Mouse (Mus musculus) large intestine, adult 2 months (tissue): ENCODE results near the gene Borcs5. TPM values are rescaled to one million over a fixed set of nuclear protein-coding genes. Genes with fewer than 3 reads are reported as not detected.

ENCODE experiments used
- DNase-seq: peaks from one replicate; pipeline ENCODE4 v3.0.0-alpha.2; 2012; ENCODE audit warnings: low read depth, low spot score
- WGBS: fragments of 180-500 bp; shearing (Covaris S2); methylation state at CpG from one replicate; pipeline ENCODE4 v1.1.7; 2018; 5-methylcytosine and 5-hydroxymethylcytosine counted together
- polyA plus RNA-seq: library from polyadenylated mRNA; depleted of rRNA; stranded (reverse); fragments of >200 nt; gene quantifications from 2 replicates; pipeline ENCODE4 v1.2.3, GENCODE M21; 2012

Gene Borcs5
- polyA plus RNA-seq, 1 experiment: 10.3 TPM

DNA sequence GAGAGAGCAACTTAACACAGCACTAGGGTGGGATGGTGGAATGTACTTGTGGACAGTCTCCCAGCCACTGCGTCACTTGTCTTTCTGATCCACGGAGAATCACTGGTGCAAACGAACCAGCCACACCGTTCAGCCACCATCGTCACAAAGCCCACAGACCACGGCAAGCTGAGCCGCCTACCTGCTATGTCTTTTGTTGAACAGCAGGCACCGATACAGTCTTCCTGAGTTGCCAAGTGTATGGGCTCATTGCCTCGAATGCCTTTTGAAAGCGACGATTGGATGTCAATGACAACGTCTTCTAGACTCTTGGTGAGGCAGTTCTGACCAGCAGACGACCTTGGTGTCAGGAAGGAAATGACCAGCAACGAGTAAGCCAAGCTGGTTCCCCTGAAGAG lies 17.8 kb upstream of the Borcs5 start:
- WGBS: 82% methylated on average over 14 of the region's 14 CpGs
- DNase-seq: no peak

- WGBS: 91% methylated on average over 12 of the region's 12 CpGs
- no peak for DNase-seq
These were observed 13.9 kb upstream of the Borcs5 start for GRCm38 (mm10) chr6:134625431-134625830.

DNA sequence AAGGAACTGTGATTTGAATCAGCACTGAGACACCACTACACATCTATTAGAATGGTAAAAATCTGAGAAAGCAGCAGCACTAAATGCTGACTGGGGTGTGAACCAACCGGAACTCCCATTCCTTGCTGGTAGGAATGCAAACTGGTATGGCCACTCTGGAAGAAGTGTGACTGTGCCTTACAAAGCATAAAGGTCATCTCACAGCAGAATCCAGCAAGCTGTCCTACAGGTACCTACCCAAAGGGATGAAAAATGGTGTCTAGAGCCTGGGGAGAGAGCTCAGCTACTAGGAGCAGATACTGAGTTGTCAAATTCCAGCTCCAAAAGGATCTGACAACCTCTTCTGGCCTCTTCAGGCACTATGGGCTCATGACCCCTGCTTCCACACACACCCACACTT lies 12.7 kb upstream of the Borcs5 start:
- WGBS: 32% methylated on average over 1 of the region's 1 CpGs

DNA sequence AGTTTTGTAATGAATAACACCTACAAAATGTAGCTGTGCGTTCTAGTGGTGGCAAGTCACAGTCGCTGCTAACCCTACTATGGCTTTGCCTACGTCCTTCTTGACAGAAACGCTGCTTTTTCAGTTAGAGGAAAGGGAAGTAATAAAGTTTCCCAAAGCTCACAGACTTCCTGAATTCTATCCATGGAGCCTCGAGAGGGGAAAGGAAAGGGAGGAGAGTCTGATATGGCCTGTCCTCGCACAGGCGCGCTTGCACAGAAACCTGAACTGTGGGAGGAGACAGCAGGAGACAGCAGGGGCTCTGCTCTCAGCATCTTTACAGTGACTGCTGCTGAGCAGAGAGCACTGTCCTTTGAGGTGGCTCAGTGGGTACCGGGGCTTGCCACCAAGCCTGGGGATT lies 8.9 kb upstream of the Borcs5 start:
- 36% methylated on average over 9 of the region's 9 CpGs for WGBS
- no peak for DNase-seq

More for the DNA sequence above, 12.7 kb upstream of the Borcs5 start:
- no peak for DNase-seq

DNA sequence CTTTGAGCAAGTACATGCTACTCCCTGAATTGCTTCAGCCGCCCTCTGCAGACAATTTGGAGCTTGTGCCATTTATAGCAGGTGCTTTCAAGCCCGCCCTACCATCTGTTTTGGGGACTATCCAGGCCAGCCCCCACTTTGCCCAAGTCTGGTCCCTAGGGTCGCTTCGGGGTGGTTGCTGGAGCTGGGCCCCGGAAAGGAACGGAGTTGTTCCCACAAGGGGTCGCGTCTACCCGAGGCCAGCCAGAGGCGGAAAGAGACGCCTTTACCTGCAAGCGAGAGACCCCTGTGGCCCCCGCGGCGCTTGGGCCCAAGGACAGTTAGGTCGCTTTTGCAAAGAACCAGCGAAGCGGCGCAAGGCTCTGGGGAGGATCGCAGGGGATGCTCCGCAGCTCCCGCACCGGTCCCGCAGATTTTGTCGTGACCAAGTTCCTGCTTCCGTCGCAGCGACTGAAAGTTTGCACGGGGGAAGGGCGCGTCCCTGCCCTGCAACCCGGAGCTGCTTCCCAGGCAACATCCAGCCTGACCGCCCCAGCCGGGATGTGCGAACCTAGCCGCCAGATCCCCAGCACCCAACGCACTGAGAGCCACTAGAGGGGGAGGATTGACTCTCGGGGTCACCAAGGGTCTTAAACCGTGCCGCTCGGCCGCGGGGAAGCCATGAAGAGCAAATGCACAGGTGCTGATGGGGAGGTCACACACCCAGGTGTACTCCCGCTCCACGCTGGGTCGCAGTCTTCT lies 7.2 kb upstream of the Borcs5 start, which contains the start of gene Mansc1:
Mansc1 (minus strand) TSS at position 542 of the 741 bp plus-strand sequence.
- no peak for DNase-seq
- 1% methylated on average over 46 of the region's 46 CpGs for WGBS

GRCm38 (mm10) chr6:134632756-134633155 lies 6.6 kb upstream of the Borcs5 start:
- WGBS: 21% methylated on average over 5 of the region's 5 CpGs
- DNase-seq: no peak

- 33% methylated on average over 8 of the region's 8 CpGs for WGBS
- DNase-seq: no peak
These were observed 5.8 kb upstream of the Borcs5 start for GRCm38 (mm10) chr6:134633553-134633952.

GRCm38 (mm10) chr6:134636476-134636875 lies 2.8 kb upstream of the Borcs5 start:
- DNase-seq: no peak
- WGBS: 70% methylated on average over 4 of the region's 4 CpGs

GRCm38 (mm10) chr6:134639900-134640299 lies 590 bp downstream of the Borcs5 start:
- 100% methylated on average over 1 of the region's 1 CpGs for WGBS

DNA sequence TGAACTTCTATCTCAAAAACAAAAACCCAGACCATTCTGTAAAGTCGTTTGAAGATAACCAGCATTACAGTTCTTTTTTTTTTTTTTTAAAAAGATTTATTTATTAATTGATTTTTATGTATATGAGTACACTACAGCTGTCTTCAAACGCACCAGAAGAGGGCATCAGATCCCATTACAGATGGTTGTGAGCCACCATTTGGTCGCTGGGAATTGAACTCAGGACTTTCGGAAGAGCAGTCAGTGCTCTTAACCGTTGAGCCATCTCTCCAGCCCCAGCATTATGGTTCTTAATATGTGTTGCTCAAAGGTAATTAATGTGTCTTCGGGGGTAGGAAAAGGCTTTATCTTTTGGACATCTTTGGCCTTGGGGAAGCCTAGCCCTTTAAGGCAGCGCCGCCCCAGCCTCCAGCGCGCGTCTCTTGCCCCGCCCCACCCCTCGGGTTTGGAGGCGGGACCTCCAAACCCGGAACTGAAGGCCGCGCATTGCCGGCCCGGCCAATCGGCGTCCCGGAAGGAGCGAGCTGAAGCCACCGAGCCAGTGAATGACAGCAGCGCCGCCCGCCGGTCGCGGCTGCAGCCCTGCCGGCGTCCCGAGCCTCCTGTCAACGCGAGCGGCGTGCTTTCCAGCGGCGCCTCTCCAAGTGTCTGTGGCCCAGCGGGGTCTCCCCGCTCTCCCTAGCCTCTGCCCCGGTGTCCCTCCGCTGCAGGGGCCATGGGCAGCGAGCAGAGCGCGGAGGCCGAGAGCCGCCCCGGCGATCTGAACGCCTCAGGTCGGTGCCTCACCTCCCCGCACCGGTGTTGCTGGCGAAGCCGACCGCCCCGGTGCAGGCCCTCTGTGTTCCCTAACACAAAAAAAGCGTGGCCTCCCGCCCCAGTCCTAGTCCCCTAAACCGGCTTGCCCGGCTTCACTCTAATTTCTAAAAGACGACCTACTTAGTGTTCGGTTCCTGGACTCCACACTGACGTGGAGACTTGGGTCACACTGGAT lies 1.5 kb downstream of the Borcs5 start:
- WGBS: 3% methylated on average over 65 of the region's 65 CpGs
- DNase-seq: peak; percentile 74

More at GRCm38 (mm10) chr6:134639900-134640299, 590 bp downstream of the Borcs5 start:
- no peak for DNase-seq

DNA sequence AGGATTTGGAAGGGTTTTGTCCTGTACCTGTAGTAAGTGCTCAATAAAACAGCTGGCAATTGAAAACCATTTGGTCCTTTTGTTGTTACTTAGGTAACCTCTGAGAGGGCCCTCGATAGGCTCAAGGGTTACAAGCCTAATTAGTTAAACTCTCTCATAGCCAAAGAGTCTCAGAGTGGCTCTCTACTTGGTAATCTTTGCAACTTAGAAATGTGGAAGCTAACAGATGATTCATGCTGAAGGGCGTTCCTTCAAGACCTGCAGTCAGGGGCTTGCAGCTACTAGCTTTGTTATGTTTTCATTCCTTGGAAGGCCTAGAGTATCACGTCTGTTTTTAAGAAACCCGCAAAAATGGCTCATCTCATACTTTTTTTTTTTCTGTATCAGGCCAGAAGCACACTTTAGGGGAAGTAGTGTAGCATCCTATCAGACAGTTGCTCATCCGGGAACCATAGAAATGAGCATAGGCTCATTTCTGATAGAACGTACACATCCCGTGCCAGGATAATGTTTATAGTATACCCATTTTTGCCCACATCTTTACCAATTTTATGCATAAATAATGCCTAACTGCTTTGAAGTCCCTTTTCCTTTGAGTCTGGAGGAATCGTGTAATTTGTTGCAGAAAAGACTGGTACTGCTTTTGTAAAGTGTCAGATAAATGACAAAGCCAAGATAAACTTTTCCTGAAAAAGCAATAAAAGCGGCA lies 2.6 kb downstream of the Borcs5 start:
- 65% methylated on average over 9 of the region's 9 CpGs for WGBS
- DNase-seq: no peak

- no peak for DNase-seq
- 95% methylated on average over 5 of the region's 5 CpGs for WGBS
These were observed 4.0 kb downstream of the Borcs5 start for GRCm38 (mm10) chr6:134643296-134643695.

DNA sequence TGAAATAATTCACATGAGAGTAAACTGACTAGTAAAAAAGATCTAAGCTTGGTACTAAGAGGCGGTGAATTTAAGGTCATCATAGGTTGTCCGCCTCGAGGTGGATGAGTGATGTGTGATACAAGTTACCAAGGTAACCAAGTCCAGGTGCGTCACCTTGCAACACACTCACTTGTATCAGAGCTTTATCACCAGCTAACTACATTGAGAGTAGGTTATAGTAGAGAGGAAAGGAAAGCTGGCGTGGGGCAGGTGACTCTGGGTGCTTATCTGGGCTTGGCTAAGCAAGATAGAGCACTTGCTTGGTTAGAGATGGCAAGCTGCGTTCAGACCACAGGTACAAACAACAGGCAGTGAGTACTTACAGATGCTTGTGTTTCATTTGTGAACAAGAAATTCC lies 7.5 kb downstream of the Borcs5 start:
- 84% methylated on average over 6 of the region's 6 CpGs for WGBS

GRCm38 (mm10) chr6:134647621-134648020 lies 8.3 kb downstream of the Borcs5 start:
- WGBS: 57% methylated on average over 5 of the region's 5 CpGs
- DNase-seq: no peak

More for the DNA sequence above, 7.5 kb downstream of the Borcs5 start:
- DNase-seq: no peak

GRCm38 (mm10) chr6:134648356-134648755 lies 9.0 kb downstream of the Borcs5 start:
- 93% methylated on average over 5 of the region's 5 CpGs for WGBS
- DNase-seq: no peak

GRCm38 (mm10) chr6:134656527-134656926 lies 17.2 kb downstream of the Borcs5 start:
- no peak for DNase-seq
- WGBS: 82% methylated on average over 4 of the region's 4 CpGs

DNA sequence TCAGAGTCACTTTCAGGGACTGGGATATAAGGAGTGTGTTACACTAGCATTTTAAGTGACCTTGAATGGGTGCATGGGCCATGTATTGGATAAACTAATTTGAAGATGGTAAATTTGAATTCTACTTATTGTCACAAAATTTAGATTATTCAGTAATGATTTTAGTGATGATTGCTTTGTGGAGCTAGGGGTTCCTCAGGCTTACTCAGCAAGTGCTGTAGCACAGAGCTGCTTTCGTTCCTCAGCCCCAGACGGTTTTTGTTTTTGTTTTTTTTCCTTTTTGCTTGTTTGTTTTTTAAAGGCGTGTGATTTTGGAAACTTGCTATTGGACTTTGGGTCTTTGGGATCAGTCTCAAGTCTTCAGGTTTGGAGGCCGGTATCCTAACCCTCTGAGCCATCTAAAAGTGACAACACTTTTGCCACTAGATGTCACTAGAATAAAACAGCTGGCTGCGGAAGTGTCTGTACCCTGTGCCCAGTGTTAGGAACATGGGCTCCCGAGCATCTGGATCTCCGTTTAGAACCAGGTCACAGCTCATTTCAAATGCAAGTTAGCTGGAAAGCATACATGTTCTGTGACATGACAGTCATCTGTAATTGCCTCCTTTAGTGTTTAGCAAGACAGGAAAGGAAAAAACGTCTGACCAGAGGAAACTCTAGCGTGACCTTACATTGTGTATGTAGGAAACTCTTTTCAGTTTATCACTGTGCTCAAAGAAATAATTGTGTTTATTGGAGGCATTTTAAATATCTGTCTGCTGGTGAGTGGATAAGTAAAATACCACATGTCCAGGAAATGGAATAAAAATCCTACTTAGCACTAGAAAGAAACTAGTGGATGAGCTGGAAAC lies 20.0 kb downstream of the Borcs5 start:
- 13% methylated on average over 9 of the region's 9 CpGs for WGBS
- DNase-seq: peak; percentile 64

DNA sequence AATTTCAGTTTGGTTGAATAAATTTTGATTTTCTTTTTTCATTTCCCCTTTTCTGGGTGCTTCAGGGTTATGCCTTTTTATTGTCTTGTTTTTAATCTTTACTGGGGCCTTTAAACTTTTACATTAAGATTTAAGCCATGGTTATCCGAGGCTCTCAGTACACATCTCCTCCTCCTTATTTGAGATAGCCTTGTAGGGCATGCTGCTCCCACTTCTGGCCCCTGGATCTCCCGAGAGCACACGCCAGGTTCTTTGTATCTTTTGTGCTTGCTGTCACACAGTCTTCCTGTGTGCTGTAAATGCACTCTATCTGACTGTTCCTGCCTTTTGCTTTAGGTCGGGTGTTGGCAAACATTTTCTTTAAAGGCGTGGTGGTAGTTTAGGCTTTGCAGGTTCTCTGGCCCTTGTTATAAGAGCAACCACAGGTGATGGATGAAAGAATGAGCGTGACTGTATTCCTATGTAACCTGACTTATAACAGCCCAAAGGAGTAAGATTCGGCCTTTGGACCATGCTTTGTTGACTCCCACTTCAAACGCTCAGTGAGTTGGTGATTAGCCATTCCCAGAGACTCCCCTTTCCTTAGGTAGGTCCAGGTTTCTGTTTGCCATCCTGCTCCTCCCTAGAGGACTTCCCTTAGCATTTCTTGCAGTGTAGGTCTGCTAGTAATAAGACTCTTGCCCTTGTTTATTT lies 21.6 kb downstream of the Borcs5 start:
- peak; percentile 60 for DNase-seq
- WGBS: 39% methylated on average over 8 of the region's 8 CpGs
